Mouse (Mus musculus): Measurements from ENCODE around the gene Trappc2.

The Trappc2 gene

DNA sequence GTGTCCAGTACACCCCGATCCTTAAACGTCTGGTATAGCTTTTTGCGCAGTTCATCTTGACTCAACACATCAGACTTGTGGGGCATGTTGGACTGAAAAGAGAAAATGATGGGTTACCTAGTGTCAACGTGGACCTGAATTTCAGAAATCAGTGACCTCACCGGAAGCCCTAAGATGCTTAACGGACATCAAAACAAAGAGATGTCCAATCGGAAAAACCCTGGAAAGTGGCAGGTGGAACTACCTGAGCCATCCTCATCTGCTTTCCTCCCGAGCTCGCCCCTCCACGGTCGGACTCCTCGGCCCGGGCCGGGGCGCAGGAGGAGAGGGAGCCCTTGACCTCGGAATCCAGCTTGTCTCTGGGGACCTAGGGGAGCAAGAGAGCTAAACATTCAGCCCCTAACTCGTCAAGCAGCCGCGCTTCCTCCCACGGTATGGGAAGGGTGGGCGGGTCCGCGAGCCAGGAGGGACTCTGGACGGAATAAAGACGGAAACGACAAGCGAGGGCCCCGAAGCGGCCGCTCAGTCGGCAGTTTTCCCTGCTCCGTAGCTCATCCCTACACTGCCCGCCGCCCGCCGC lies at the start of gene Trappc2:
Gene Trappc2 (plus strand): TSS at position 539 of the 580 bp plus-strand sequence.
- no peaks in the 10 kb centered on the region for H3K36me3 ChIP-seq (ENCODE audit: control insufficient read depth, insufficient read depth, low read length, poor library complexity, severe bottlenecking)
- H3K27me3 ChIP-seq (ENCODE audit: control insufficient read depth, insufficient read depth, low read length, poor library complexity, severe bottlenecking): no peaks in the 10 kb centered on the region
- peak; percentile 11 for DNase-seq (ENCODE audit: low read depth, low spot score)

DNA sequence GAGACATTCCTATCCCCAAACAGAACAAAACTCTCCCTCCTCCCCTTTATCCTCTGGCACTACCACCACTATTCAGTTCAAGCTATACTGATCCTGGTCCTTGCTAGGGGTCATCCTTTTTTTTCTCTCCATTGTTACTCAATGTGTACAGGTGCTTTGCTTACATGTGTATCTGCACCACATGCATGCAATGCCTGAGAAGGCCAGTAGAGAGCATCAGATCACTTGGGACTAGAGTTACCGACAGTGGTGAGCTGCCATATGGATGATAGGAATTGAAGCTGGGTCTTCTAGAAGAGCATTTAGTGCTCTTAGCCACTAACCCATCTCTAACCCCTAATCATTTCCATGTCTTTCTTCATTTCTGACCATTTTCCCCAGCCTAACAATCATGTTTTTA lies 46.6 kb upstream of the Trappc2 start:
- no peaks in the 10 kb centered on the region for H3K27me3 ChIP-seq (ENCODE audit: control insufficient read depth, insufficient read depth, low read length, poor library complexity, severe bottlenecking)
- DNase-seq (ENCODE audit: low read depth, low spot score): peak; percentile 15
- H3K36me3 ChIP-seq (ENCODE audit: control insufficient read depth, insufficient read depth, low read length, poor library complexity, severe bottlenecking): 0 out of 2 replicates have a peak, but pooled peaks cover 2% of the 10 kb centered on the region

DNA sequence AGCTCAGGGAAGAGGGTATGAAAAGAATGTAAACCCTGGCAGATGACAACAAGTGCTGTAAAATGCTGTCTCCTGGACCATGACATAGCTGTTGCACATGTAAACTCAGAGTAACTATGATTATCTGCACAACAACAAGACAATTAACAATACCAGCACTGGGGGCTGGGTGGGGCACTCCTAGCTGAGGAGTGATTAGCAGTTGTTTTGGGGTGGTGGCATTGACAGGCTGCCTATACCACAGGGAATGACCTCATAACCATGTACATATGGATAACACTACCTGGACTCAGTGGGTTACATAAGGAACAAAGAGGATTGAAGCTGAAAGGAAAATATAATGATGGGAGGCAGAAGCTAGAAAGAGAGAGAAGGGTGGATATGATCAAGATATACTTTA lies 32.5 kb upstream of the Trappc2 start:
- H3K27me3 ChIP-seq (ENCODE audit: control insufficient read depth, insufficient read depth, low read length, poor library complexity, severe bottlenecking): no peaks in the 10 kb centered on the region
- DNase-seq (ENCODE audit: low read depth, low spot score): no peak
- peaks cover 2% of the 10 kb centered on the region; the same call in 1 of the 2 replicates for H3K36me3 ChIP-seq (ENCODE audit: control insufficient read depth, insufficient read depth, low read length, poor library complexity, severe bottlenecking)

DNA sequence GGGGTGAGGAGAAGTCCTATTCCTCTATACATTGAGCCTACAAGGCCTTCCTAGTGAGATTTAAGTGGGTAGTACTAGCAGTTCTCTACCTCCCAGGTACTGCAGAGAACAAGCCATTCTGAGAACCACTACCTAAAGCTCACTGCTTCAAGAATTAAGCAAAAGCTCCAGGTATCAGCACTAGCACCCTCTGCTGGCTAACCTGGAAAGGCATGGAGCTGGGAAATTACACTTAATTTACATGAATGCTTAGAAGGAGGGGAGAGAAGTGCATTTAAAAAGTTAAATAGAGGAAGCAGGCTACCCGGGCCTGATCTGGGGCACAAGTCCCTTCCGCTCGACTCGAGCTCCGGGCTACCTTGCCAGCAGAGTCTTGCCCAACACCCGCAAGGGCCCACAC lies 24.2 kb upstream of the Trappc2 start:
- DNase-seq (ENCODE audit: low read depth, low spot score): peak; percentile 67
- no peaks in the 10 kb centered on the region for H3K27me3 ChIP-seq (ENCODE audit: control insufficient read depth, insufficient read depth, low read length, poor library complexity, severe bottlenecking)

DNA sequence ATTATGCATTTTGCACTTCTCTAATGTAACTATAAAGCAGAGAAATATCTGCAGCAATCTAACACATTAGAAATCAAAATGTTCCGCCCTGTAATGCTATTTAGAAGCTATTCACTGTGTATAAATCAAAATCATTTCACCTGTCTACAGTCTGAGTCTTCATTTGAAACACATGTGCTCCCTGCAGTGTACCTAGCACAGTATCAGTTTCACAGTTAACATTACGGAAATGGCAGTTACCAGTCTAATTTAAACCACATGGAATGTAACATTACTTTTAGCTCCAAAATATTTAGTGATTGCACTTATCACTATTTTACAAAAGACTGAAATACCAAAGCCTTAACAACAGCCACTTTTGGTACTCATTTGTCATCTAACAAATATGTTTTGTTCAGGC lies 5.6 kb upstream of the Trappc2 start:
- Histone ChIP-seq H3K27me3 (ENCODE audit: control insufficient read depth, insufficient read depth, low read length, poor library complexity, severe bottlenecking) (no peaks in the 10 kb centered on the region), H3K36me3 (ENCODE audit: control insufficient read depth, insufficient read depth, low read length, poor library complexity, severe bottlenecking) (no peaks in the 10 kb centered on the region)
- DNase-seq (ENCODE audit: low read depth, low spot score): no peak

More for the DNA sequence above, 24.2 kb upstream of the Trappc2 start:
- H3K36me3 ChIP-seq (ENCODE audit: control insufficient read depth, insufficient read depth, low read length, poor library complexity, severe bottlenecking): no peaks in the 10 kb centered on the region

DNA sequence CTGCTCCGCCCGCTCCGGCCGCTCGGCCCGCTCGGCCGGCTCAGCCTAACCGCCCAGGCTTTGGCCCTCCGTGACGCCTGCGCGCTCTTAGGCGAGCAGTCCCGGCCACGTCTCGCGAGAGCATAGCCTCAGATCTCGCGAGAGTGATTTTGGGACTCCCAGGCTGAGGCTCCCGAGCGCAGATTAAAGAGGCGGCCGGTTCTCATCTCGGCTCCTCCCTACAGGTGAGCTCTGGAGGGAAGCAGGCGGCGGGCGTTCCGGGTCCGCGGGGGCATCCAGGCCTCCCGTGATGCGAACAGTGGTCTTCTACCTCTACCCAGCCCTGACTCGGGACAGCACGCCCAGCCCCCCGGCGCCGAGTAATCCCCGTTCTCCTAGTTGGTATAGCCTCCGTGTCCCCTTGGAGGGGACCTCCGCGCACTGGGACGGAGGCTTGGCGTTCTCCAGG lies 266 bp downstream of the Trappc2 start, which contains the start of gene Ofd1:
Gene Ofd1 (minus strand): TSS at position 89 of the 448 bp plus-strand sequence.
- Histone ChIP-seq H3K36me3 (ENCODE audit: control insufficient read depth, insufficient read depth, low read length, poor library complexity, severe bottlenecking) (no peaks in the 10 kb centered on the region), H3K27me3 (ENCODE audit: control insufficient read depth, insufficient read depth, low read length, poor library complexity, severe bottlenecking) (no peaks in the 10 kb centered on the region)
- peak; percentile 94 for DNase-seq (ENCODE audit: low read depth, low spot score)

DNA sequence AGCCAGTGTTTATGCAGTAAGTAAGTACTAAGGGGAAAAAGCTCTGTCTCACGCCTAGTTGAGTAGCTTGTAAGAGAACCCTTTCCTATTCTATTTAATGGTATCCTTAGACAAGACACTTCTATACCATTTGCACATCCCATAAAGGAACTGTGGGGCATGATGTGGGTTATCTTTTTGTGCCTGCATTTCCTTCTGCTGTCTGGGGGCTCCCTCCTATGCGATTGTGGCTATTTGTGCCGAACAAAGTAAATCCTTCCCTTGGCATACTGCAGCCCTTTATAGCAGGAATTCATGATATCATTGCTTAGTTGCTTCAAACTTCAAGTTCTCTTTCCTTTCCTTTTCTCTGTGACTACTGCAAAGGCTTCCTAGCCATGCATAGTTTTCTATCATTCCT lies 4.2 kb downstream of the Trappc2 start:
- no peaks in the 10 kb centered on the region for H3K36me3 ChIP-seq (ENCODE audit: control insufficient read depth, insufficient read depth, low read length, poor library complexity, severe bottlenecking)
- H3K27me3 ChIP-seq (ENCODE audit: control insufficient read depth, insufficient read depth, low read length, poor library complexity, severe bottlenecking): no peaks in the 10 kb centered on the region
- no peak for DNase-seq (ENCODE audit: low read depth, low spot score)

DNA sequence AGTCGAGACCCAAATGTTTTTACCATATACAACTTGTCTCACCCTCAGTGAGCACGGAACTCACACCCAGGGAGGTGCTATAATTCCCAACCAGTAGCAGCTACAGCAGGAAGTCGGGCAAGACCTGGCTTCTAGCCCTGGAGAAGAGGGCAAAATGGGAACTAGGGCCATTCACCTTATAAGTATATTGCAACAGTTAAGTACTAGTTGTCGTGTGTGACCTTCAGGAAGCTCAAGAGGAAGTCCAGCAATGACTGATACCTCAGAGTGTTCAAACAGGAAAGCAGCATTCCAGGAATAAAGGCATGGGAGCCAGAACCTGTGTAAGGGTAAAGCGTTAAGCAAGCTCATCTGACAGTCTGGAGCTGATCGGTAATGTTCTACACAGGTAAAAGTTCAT lies 13.2 kb downstream of the Trappc2 start:
- Histone ChIP-seq H3K27me3 (ENCODE audit: control insufficient read depth, insufficient read depth, low read length, poor library complexity, severe bottlenecking) (no peaks in the 10 kb centered on the region), H3K36me3 (ENCODE audit: control insufficient read depth, insufficient read depth, low read length, poor library complexity, severe bottlenecking) (no peaks in the 10 kb centered on the region)
- DNase-seq (ENCODE audit: low read depth, low spot score): no peak

DNA sequence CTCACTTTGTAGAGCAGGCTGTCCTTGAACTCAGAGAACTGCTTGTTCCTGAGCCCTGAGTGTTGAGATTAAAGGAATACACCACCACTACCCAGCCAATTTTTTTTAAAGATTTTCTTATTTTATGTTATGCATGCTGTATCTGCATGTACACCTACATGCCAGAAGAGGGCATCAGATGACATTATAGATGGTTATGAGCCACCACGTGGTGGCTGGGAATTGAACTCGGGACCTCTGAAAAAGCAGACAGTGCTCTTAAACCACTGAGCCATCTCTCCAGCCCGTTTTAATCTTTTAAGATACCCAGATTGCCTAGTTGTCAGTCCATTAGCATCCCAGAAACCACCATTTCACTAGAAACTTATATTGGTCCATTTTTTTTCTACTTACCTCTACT lies 14.0 kb downstream of the Trappc2 start:
- no peaks in the 10 kb centered on the region for H3K36me3 ChIP-seq (ENCODE audit: control insufficient read depth, insufficient read depth, low read length, poor library complexity, severe bottlenecking)
- no peak for DNase-seq (ENCODE audit: low read depth, low spot score)
- H3K27me3 ChIP-seq (ENCODE audit: control insufficient read depth, insufficient read depth, low read length, poor library complexity, severe bottlenecking): no peaks in the 10 kb centered on the region

DNA sequence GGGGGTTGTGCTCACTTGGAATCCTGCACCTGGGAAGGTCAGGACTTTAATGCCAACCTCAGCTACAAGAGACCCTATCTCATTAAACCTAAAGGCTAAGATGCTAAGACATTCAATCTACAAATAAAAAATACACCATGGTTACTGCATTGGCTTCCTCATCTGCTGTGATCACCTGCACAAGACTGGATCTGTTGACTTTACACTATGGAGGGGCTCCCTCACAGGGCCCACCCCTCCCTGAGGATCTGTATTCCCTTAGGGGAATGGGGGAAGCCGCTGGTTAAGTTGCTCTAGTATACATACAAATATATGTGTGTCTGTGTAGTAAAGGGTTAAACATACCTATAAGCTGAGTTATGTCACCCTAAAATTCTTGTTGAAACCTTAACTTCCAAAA lies 15.2 kb downstream of the Trappc2 start:
- H3K36me3 ChIP-seq (ENCODE audit: control insufficient read depth, insufficient read depth, low read length, poor library complexity, severe bottlenecking): no peaks in the 10 kb centered on the region
- no peak for DNase-seq (ENCODE audit: low read depth, low spot score)
- H3K27me3 ChIP-seq (ENCODE audit: control insufficient read depth, insufficient read depth, low read length, poor library complexity, severe bottlenecking): no peaks in the 10 kb centered on the region

DNA sequence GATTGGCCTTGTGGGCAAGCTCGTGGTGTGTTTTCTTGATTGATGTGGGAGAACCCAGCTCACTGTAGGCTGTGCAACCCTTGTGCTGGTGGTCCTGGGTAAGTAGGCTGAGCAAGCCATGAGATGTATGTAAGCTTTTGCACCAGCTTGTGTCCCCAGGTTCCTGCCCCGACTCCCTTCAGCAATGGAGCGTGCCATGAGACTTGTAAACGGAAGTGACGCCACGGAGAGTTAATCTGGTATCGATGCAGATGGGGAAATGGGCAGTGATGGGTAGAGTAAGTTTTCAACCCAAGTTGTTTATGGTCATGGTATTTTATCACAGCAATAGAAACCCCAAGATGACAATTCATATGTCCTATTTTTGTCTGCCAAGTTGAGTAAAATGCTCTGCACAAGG lies 27.9 kb downstream of the Trappc2 start:
- Histone ChIP-seq H3K27me3 (ENCODE audit: control insufficient read depth, insufficient read depth, low read length, poor library complexity, severe bottlenecking) (no peaks in the 10 kb centered on the region), H3K36me3 (ENCODE audit: control insufficient read depth, insufficient read depth, low read length, poor library complexity, severe bottlenecking) (no peaks in the 10 kb centered on the region; the same call in 1 of the 2 replicates)
- peak; percentile 79 for DNase-seq (ENCODE audit: low read depth, low spot score)

DNA sequence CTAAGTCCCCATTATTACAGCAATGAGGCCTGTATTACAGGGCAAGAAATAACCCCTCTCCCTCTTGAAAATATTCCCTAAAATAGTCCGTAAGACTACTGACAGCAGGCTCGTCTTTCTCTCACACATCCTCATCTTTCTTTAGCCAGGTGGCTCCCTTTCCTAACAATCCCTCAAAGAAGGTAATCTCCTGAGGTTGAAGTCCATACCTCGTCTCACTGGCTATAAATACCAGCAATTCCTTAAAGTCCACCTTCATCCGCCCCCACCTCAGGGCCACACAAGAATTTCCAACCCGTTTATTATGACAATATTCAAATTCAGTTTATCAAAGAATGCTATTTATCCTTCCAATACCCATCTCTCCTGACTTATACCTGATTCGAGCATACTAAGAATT lies 32.2 kb downstream of the Trappc2 start:
- H3K36me3 ChIP-seq (ENCODE audit: control insufficient read depth, insufficient read depth, low read length, poor library complexity, severe bottlenecking): no peaks in the 10 kb centered on the region; the same call in 1 of the 2 replicates
- DNase-seq (ENCODE audit: low read depth, low spot score): no peak
- H3K27me3 ChIP-seq (ENCODE audit: control insufficient read depth, insufficient read depth, low read length, poor library complexity, severe bottlenecking): no peaks in the 10 kb centered on the region

DNA sequence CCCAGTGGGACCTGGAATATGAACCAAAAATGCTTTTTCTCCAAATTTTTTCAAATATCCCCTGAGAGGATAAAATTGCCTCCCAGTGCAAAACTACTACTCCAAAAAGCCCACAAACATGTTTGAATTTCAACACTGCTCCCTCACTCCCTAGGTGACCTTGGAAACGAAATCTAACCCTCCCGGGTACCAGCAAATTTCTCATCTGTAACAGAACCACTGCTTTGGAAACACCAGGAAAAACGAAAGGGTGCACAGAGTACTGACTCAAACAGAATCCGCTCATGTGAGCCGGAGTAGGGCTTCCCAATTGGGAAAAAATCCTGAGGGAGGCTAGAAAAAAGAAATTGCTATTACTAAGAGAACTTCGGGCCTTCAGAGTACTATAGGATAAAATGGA lies 37.0 kb downstream of the Trappc2 start:
- no peak for DNase-seq (ENCODE audit: low read depth, low spot score)
- Histone ChIP-seq H3K36me3 (ENCODE audit: control insufficient read depth, insufficient read depth, low read length, poor library complexity, severe bottlenecking) (no peaks in the 10 kb centered on the region), H3K27me3 (ENCODE audit: control insufficient read depth, insufficient read depth, low read length, poor library complexity, severe bottlenecking) (no peaks in the 10 kb centered on the region)

DNA sequence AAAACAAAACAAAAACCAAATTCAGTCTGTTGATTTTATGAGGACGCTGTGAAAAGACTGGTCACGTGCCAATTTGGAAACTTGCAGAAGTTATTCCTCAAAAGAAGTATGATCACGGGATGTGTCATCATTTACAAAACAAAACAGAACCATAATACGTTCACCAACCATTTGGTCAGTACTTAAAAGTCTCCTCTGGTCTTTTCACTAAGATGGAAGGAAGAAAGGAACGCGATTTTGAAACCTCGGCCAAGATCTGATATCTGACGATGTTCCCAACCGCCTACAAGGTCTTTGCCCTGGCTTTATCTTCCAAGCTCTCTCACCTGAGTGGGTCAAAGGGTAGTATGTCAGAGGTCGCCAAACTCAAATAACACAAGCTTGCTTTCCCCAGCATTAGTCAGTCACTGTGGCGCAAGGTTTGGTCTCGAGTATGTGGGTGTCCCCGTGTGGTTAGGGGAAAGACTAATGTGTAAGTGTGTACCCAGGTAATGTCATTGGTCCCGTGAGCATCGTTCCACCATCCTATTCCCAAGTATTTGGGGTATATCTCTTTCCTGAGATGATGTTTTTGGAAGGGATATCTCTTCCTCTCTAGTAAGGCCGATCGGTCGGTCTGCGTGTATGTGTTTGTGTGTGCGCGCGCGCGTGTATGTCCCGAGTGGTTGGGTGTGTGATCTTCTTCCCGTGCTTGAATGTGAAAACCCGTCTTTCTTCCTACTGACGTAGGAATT lies 38.4 kb downstream of the Trappc2 start:
- Histone ChIP-seq H3K36me3 (ENCODE audit: control insufficient read depth, insufficient read depth, low read length, poor library complexity, severe bottlenecking) (no peaks in the 10 kb centered on the region), H3K27me3 (ENCODE audit: control insufficient read depth, insufficient read depth, low read length, poor library complexity, severe bottlenecking) (no peaks in the 10 kb centered on the region)
- peak; percentile 57 for DNase-seq (ENCODE audit: low read depth, low spot score)

DNA sequence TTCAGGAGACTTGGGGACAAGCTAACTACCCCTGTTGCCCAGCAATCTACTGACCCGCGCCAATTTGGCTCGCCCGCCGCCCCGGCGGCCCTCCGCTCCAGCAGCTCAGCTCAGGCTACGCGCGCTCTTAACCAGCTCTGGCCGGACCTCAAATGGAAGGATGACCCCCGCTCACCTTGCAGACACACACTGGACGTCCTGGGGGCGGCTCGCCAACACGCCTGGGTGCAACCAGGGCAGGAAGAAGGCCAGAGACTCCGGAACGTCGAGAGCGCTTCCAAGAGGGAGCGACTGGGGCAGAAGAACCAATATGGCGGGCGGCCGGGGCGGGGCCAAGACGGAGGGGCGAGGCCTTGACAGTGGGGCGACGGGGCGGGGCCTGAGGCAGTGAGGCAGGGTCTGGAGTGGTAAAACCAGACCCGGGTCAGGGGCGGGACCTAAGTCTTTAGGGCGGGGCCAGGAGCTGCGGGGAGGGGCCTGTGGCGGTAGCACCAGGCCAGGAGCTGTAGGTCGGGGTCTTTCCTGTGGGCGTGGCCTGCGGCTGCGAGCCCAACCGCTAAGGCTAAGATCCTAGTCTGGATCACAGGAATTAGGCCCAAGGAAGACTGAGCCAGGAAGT lies 39.1 kb downstream of the Trappc2 start, which contains the start of gene Rab9:
Gene Rab9 (minus strand): TSS at position 503 of the 619 bp plus-strand sequence.
- DNase-seq (ENCODE audit: low read depth, low spot score): peak; percentile 90
- no peaks in the 10 kb centered on the region for H3K36me3 ChIP-seq (ENCODE audit: control insufficient read depth, insufficient read depth, low read length, poor library complexity, severe bottlenecking)
- no peaks in the 10 kb centered on the region for H3K27me3 ChIP-seq (ENCODE audit: control insufficient read depth, insufficient read depth, low read length, poor library complexity, severe bottlenecking)
